Mouse (Mus musculus) megakaryocyte, embryonic 14.5 days (primary cell): ENCODE data around the gene Cela1. TPM values are rescaled to one million over a fixed set of nuclear protein-coding genes. Genes with fewer than 3 reads are reported as not detected.

Source experiments
- H3K27me3 ChIP-seq: replicated peaks from 2 replicates; pipeline ENCODE3; 2012; ENCODE audit warnings: inconsistent platforms
- H3K36me3 ChIP-seq: replicated peaks from 2 replicates; pipeline ENCODE3; 2012; ENCODE audit warnings: low read length, inconsistent platforms, mixed read lengths
- H3K4me1 ChIP-seq: 2 replicates; pipeline ENCODE4 v1.6.1; 2012; ENCODE audit warnings: inconsistent platforms
- H3K4me3 ChIP-seq: replicated peaks from 2 replicates; pipeline ENCODE3; 2012; ENCODE audit warnings: moderate library complexity, mild to moderate bottlenecking, inconsistent platforms
- H3K9me3 ChIP-seq: 2 replicates; pipeline ENCODE4 v1.6.1; 2012; ENCODE audit warnings: inconsistent platforms
- FLI1 ChIP-seq: IDR thresholded peaks from 2 replicates; pipeline ENCODE4 v1.6.1; 2012; ENCODE audit warnings: low read length, inconsistent platforms, mixed read lengths
- GATA1 ChIP-seq: IDR thresholded peaks from 3 replicates; pipeline ENCODE4 v1.6.1; 2012; ENCODE audit warnings: mixed read lengths, low read length, inconsistent platforms, borderline replicate concordance
- polyA plus RNA-seq: library from polyadenylated mRNA; stranded (reverse); fragments of >175 nt; gene quantifications from 2 replicates; pipeline ENCODE4 v1.2.3, GENCODE M21; 2012; ENCODE audit warnings: low replicate concordance; ENCODE audit not compliant: insufficient read depth

The Cela1 gene
- polyA plus RNA-seq, 1 experiment = 12.5 TPM

- H3K36me3 ChIP-seq = peaks cover 45% of the 10 kb centered on the region
- TF ChIP-seq FLI1 (no peak), GATA1 (no peak)
- H3K27me3 ChIP-seq = no peaks in the 10 kb centered on the region
- 0 out of 2 replicates have a peak, but pooled peaks cover 4% of the 10 kb centered on the region for H3K9me3 ChIP-seq
- H3K4me3 ChIP-seq = no peak overlapping the region
- peaks cover 96% of the 10 kb centered on the region for H3K4me1 ChIP-seq
Observed at GRCm38 (mm10) chr15:100677675-100678074, 10.0 kb downstream of the Cela1 start.

GRCm38 (mm10) chr15:100676521-100676920, 11.2 kb downstream of the Cela1 start:
- no peak for TF ChIP-seq GATA1
- no peak for TF ChIP-seq FLI1
- Histone ChIP-seq H3K9me3 (0 out of 2 replicates have a peak, but pooled peaks cover 4% of the 10 kb centered on the region), H3K4me1 (peaks cover 97% of the 10 kb centered on the region), H3K36me3 (peaks cover 44% of the 10 kb centered on the region), H3K27me3 (no peaks in the 10 kb centered on the region), H3K4me3 (peak overlapping the region; percentile 91)

GRCm38 (mm10) chr15:100675486-100675885, 12.2 kb downstream of the Cela1 start:
- peak overlapping the region; percentile 91 for H3K4me3 ChIP-seq
- no peak for TF ChIP-seq FLI1
- H3K36me3 ChIP-seq = peaks cover 38% of the 10 kb centered on the region
- H3K4me1 ChIP-seq = peaks cover 97% of the 10 kb centered on the region
- H3K9me3 ChIP-seq = 0 out of 2 replicates have a peak, but pooled peaks cover 4% of the 10 kb centered on the region
- no peaks in the 10 kb centered on the region for H3K27me3 ChIP-seq

- H3K4me1 ChIP-seq = peaks cover 97% of the 10 kb centered on the region
- no peaks in the 10 kb centered on the region for H3K27me3 ChIP-seq
- H3K4me3 ChIP-seq = peak overlapping the region; percentile 91
- TF ChIP-seq GATA1 = no peak
- TF ChIP-seq FLI1 = no peak
- H3K36me3 ChIP-seq = peaks cover 29% of the 10 kb centered on the region
- H3K9me3 ChIP-seq = 0 out of 2 replicates have a peak, but pooled peaks cover 4% of the 10 kb centered on the region
Observed at GRCm38 (mm10) chr15:100674566-100674965, 13.2 kb downstream of the Cela1 start.

- H3K4me1 ChIP-seq = peaks cover 95% of the 10 kb centered on the region
Observed at GRCm38 (mm10) chr15:100673585-100674391, 13.9 kb downstream of the Cela1 start.

GRCm38 (mm10) chr15:100670833-100671232, 16.9 kb downstream of the Cela1 start:
- no peak overlapping the region for H3K4me3 ChIP-seq
- H3K36me3 ChIP-seq = peaks cover 34% of the 10 kb centered on the region
- H3K4me1 ChIP-seq = peaks cover 73% of the 10 kb centered on the region
- TF ChIP-seq FLI1 = no peak
- TF ChIP-seq GATA1 = no peak
- H3K27me3 ChIP-seq = no peaks in the 10 kb centered on the region
- no peaks in the 10 kb centered on the region for H3K9me3 ChIP-seq

More at GRCm38 (mm10) chr15:100673585-100674391, 13.9 kb downstream of the Cela1 start:
- TF ChIP-seq GATA1 (peak; percentile 92), FLI1 (0 out of 2 replicates have a peak, but pooled peaks have one; percentile 10)
- Histone ChIP-seq H3K36me3 (peaks cover 24% of the 10 kb centered on the region), H3K9me3 (0 out of 2 replicates have a peak, but pooled peaks cover 3% of the 10 kb centered on the region), H3K4me3 (peak overlapping the region; percentile 91), H3K27me3 (no peaks in the 10 kb centered on the region)

- H3K9me3 ChIP-seq = no peaks in the 10 kb centered on the region
- TF ChIP-seq FLI1 = no peak
- TF ChIP-seq GATA1 = no peak
- H3K4me1 ChIP-seq = peaks cover 73% of the 10 kb centered on the region
- H3K4me3 ChIP-seq = peak overlapping the region; percentile 91
- peaks cover 42% of the 10 kb centered on the region for H3K36me3 ChIP-seq
- no peaks in the 10 kb centered on the region for H3K27me3 ChIP-seq
Observed at GRCm38 (mm10) chr15:100670004-100670403, 17.7 kb downstream of the Cela1 start.

GRCm38 (mm10) chr15:100669337-100669736, 18.4 kb downstream of the Cela1 start, which contains the start of gene Bin2:
Gene Bin2, minus strand, starts transcription at chr15:100669553.
- peak within 1 kb of the TSS; percentile 91 for H3K4me3 ChIP-seq

GRCm38 (mm10) chr15:100667871-100668545, 19.7 kb downstream of the Cela1 start:
- no peak for TF ChIP-seq FLI1
- no peak for TF ChIP-seq GATA1
- H3K4me3 ChIP-seq = peak overlapping the region; percentile 91
- H3K4me1 ChIP-seq = peaks cover 73% of the 10 kb centered on the region

More at GRCm38 (mm10) chr15:100669337-100669736, 18.4 kb downstream of the Cela1 start, which contains the start of gene Bin2:
- Histone ChIP-seq H3K4me1 (peaks cover 73% of the 10 kb centered on the region), H3K36me3 (peaks cover 49% of the 10 kb centered on the region), H3K27me3 (no peaks in the 10 kb centered on the region), H3K9me3 (no peaks in the 10 kb centered on the region)
- TF ChIP-seq FLI1 = no peak
- TF ChIP-seq GATA1 = no peak

More at GRCm38 (mm10) chr15:100667871-100668545, 19.7 kb downstream of the Cela1 start:
- H3K36me3 ChIP-seq = peaks cover 62% of the 10 kb centered on the region
- no peaks in the 10 kb centered on the region for H3K9me3 ChIP-seq
- H3K27me3 ChIP-seq = no peaks in the 10 kb centered on the region
